Mouse (Mus musculus) MEL (cell line): ENCODE data around the gene Agbl1. TPM values are rescaled to one million over a fixed set of nuclear protein-coding genes. Genes with fewer than 3 reads are reported as not detected.

Experiments used
- DNase-seq: peaks from one replicate; pipeline ENCODE4 v3.0.0; 2011; ENCODE audit warnings: low read depth, low spot score
- H3K27ac ChIP-seq: 2 replicates; pipeline ENCODE4 v1.5.1; 2012; ENCODE audit warnings: low read depth, mild to moderate bottlenecking, control low read depth, low read length, moderate library complexity; ENCODE audit not compliant: control insufficient read depth
- H3K27me3 ChIP-seq, 2 experiments: fragments of 150-350 bp in 1 of 2; sonication (generic) in 1 of 2; 2 replicates each; pipeline ENCODE4 v1.6.1; 2012; ENCODE audit warnings: low read length in 2 of 2, mild to moderate bottlenecking in 2 of 2, improper control_type of control experiment in 1 of 2, moderate library complexity in 1 of 2; ENCODE audit not compliant: insufficient read depth in 2 of 2, control insufficient read depth in 1 of 2
- H3K36me3 ChIP-seq, 2 experiments: 2 replicates each; pipeline ENCODE4 v1.6.1; 2012 to 2014; ENCODE audit warnings: low read length in 2 of 2, improper control_type of control experiment in 1 of 2, inconsistent platforms in 1 of 2, mild to moderate bottlenecking in 1 of 2; ENCODE audit not compliant: insufficient read depth in 2 of 2, control insufficient read depth in 1 of 2
- H3K4me1 ChIP-seq, 2 experiments: fragments of 150-350 bp in 1 of 2; sonication (generic) in 1 of 2; 2 replicates each; pipeline ENCODE4 v1.6.1; 2012; ENCODE audit warnings: low read length in 2 of 2, improper control_type of control experiment in 1 of 2, mild to moderate bottlenecking in 1 of 2; ENCODE audit not compliant: insufficient read depth in 2 of 2, control insufficient read depth in 1 of 2
- H3K4me3 ChIP-seq, 2 experiments: fragments of 150-350 bp in 1 of 2; sonication (generic) in 1 of 2; 2 replicates each; pipeline ENCODE4 v1.5.1; 2012; ENCODE audit warnings: low read depth in 2 of 2, low read length in 2 of 2, mild to moderate bottlenecking in 2 of 2, moderate library complexity in 2 of 2, control low read depth in 1 of 2, improper control_type of control experiment in 1 of 2; ENCODE audit not compliant: control insufficient read depth in 1 of 2, insufficient read depth in 1 of 2
- H3K79me2 ChIP-seq: 2 replicates; pipeline ENCODE4 v1.6.1; 2012; ENCODE audit warnings: mild to moderate bottlenecking, low read length, moderate library complexity; ENCODE audit not compliant: control insufficient read depth, poor library complexity, insufficient read depth
- H3K9ac ChIP-seq: 2 replicates; pipeline ENCODE4 v1.6.1; 2012; ENCODE audit warnings: low read depth, mild to moderate bottlenecking, control low read depth, low read length, moderate library complexity; ENCODE audit not compliant: control insufficient read depth, poor library complexity, severe bottlenecking
- H3K9me3 ChIP-seq: fragments of 150-350 bp; sonication (generic); replicated peaks from 2 replicates; pipeline ENCODE4 v1.6.1; 2012; ENCODE audit warnings: mild to moderate bottlenecking, low read length, improper control_type of control experiment, moderate library complexity; ENCODE audit not compliant: insufficient read depth
- CHD1 ChIP-seq: IDR thresholded peaks from 2 replicates; pipeline ENCODE4 v1.6.1; 2012; ENCODE audit warnings: low read depth, mild to moderate bottlenecking, inconsistent platforms, low read length, improper control_type of control experiment
- E2F4 ChIP-seq: IDR thresholded peaks from 2 replicates; pipeline ENCODE4 v1.6.1; 2011; ENCODE audit warnings: low read depth, low read length, improper control_type of control experiment, borderline replicate concordance
- ELF1 ChIP-seq: IDR thresholded peaks from 2 replicates; pipeline ENCODE4 v1.6.1; 2014; ENCODE audit warnings: low read depth, mild to moderate bottlenecking, inconsistent platforms, low read length, improper control_type of control experiment, moderate library complexity
- ETS1 ChIP-seq: IDR thresholded peaks from 2 replicates; pipeline ENCODE4 v1.6.1; 2012; ENCODE audit warnings: low read depth, mild to moderate bottlenecking, inconsistent platforms, low read length, improper control_type of control experiment, moderate library complexity
- GABPA ChIP-seq: IDR thresholded peaks from 2 replicates; pipeline ENCODE4 v1.6.1; 2012; ENCODE audit warnings: low read depth, mild to moderate bottlenecking, inconsistent platforms, low read length, improper control_type of control experiment, moderate library complexity
- JUND ChIP-seq: IDR thresholded peaks from 2 replicates; pipeline ENCODE4 v1.6.1; 2011; ENCODE audit warnings: low read depth, mild to moderate bottlenecking, improper control_type of control experiment, low read length
- KAT2A ChIP-seq: conservative IDR thresholded peaks from 2 replicates; pipeline ENCODE4 v1.6.1; 2012; ENCODE audit warnings: low read depth, low read length, improper control_type of control experiment, inconsistent platforms
- MAZ ChIP-seq: IDR thresholded peaks from 2 replicates; pipeline ENCODE4 v1.6.1; 2012; ENCODE audit warnings: low read depth, mild to moderate bottlenecking, inconsistent platforms, low read length, improper control_type of control experiment
- MEF2A ChIP-seq: IDR thresholded peaks from 2 replicates; pipeline ENCODE4 v1.6.1; 2014; ENCODE audit warnings: low read depth, mild to moderate bottlenecking, inconsistent platforms, low read length, improper control_type of control experiment; ENCODE audit not compliant: poor library complexity, insufficient replicate concordance, severe bottlenecking; ENCODE audit errors: extremely low read depth
- MXI1 ChIP-seq: IDR thresholded peaks from 2 replicates; pipeline ENCODE4 v1.6.1; 2011; ENCODE audit warnings: mild to moderate bottlenecking, low read depth, low read length, improper control_type of control experiment
- NELFE ChIP-seq: IDR thresholded peaks from 2 replicates; pipeline ENCODE4 v1.6.1; 2011; ENCODE audit warnings: low read depth, low read length, improper control_type of control experiment
- POLR2AphosphoS5 ChIP-seq: IDR thresholded peaks from 2 replicates; pipeline ENCODE4 v1.6.1; 2012; ENCODE audit warnings: low read depth, borderline replicate concordance, mild to moderate bottlenecking, inconsistent platforms, low read length, moderate library complexity, mixed read lengths
- RCOR1 ChIP-seq: IDR thresholded peaks from 2 replicates; pipeline ENCODE4 v1.6.1; 2012; ENCODE audit warnings: low read depth, mild to moderate bottlenecking, inconsistent platforms, low read length, improper control_type of control experiment
- SIN3A ChIP-seq: IDR thresholded peaks from 2 replicates; pipeline ENCODE4 v1.6.1; 2012; ENCODE audit warnings: low read length, improper control_type of control experiment, inconsistent platforms
- SMC3 ChIP-seq: IDR thresholded peaks from 2 replicates; pipeline ENCODE4 v1.6.1; 2011; ENCODE audit warnings: low read depth, low read length, improper control_type of control experiment
- TCF12 ChIP-seq: IDR thresholded peaks from 2 replicates; pipeline ENCODE4 v1.6.1; 2014; ENCODE audit warnings: low read depth, mild to moderate bottlenecking, inconsistent platforms, low read length, improper control_type of control experiment, moderate library complexity
- USF1 ChIP-seq: IDR thresholded peaks from 2 replicates; pipeline ENCODE4 v1.6.1; 2014; ENCODE audit warnings: low read depth, mild to moderate bottlenecking, inconsistent platforms, low read length, improper control_type of control experiment, moderate library complexity
- USF2 ChIP-seq, 2 experiments: IDR thresholded peaks; 2 replicates each; pipeline ENCODE4 v1.6.1; 2011 to 2012; ENCODE audit warnings: improper control_type of control experiment in 2 of 2, low read length in 2 of 2, borderline replicate concordance in 1 of 2, inconsistent platforms in 1 of 2, low read depth in 1 of 2, mild to moderate bottlenecking in 1 of 2; ENCODE audit not compliant: insufficient read depth in 1 of 2
- ZC3H11A ChIP-seq: IDR thresholded peaks from 2 replicates; pipeline ENCODE4 v1.6.1; 2012; ENCODE audit warnings: low read depth, mild to moderate bottlenecking, inconsistent platforms, low read length, improper control_type of control experiment
- ZKSCAN1 ChIP-seq: IDR thresholded peaks from 2 replicates; pipeline ENCODE4 v1.6.1; 2012; ENCODE audit warnings: low read depth, mild to moderate bottlenecking, inconsistent platforms, low read length, improper control_type of control experiment, moderate library complexity
- ZNF384 ChIP-seq: IDR thresholded peaks from 2 replicates; pipeline ENCODE4 v1.6.1; 2012; ENCODE audit warnings: low read depth, mild to moderate bottlenecking, inconsistent platforms, low read length, improper control_type of control experiment
- polyA plus RNA-seq, 2 experiments: library from polyadenylated mRNA; stranded (reverse) in 1 of 2; unstranded in 1 of 2; fragments of >175 nt in 1 of 2; fragments of >200 nt in 1 of 2; gene quantifications; 2 replicates each; pipeline versions ENCODE4 v1.2.1 to v1.2.4; 2012; ENCODE audit warnings: low replicate concordance in 2 of 2, low read depth in 1 of 2; ENCODE audit not compliant: insufficient read length in 2 of 2, insufficient read depth in 1 of 2, missing spikeins in 1 of 2
- total RNA-seq: library from RNA; depleted of rRNA; stranded (reverse); fragments of 300-350 nt; gene quantifications from 2 replicates; pipeline ENCODE4 v1.2.3, GENCODE M21; 2012

Gene Agbl1
- total and polyA plus RNA-seq, 3 experiments = not detected

DNA sequence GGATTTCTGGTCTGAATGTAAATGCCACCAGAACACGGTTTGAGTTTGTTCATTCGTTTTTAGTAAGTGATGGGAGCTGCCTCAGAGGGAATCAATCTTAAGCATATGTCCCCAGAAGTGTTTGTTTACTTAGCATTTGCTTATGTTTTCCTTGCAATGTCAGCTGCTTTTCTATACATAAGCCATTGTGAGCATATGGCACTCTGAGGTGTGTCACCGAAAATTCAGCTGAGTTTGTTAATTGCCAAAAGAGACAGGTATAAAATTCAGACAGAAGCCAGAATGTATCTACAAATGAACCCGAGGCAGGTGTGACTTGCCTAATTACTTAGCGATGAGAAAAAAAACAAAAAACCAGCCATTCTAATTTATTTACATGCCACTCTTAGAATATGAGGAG, 257.8 kb downstream of the Agbl1 start:
- no peaks in the 10 kb centered on the region for H3K4me1 ChIP-seq
- no peak for DNase-seq
- H3K4me3 ChIP-seq = no peak overlapping the region
- H3K27me3 ChIP-seq = no peaks in the 10 kb centered on the region
- H3K36me3 ChIP-seq = no peaks in the 10 kb centered on the region
- H3K9me3 ChIP-seq = no peaks in the 10 kb centered on the region
- no peak overlapping the region for H3K27ac ChIP-seq
- H3K79me2 ChIP-seq = no peaks in the 10 kb centered on the region
- no peak for TF ChIP-seq USF1
- TF ChIP-seq POLR2AphosphoS5 = no peak
- no peak for TF ChIP-seq ZKSCAN1
- TF ChIP-seq USF2 (IDR thresholded peaks at IDR 0.05; ENCODE audit: borderline replicate concordance in 1 of 2, insufficient read depth in 1 of 2, low read depth in 1 of 2, low read length in 2 of 2) = no peak
- TF ChIP-seq ELF1 = no peak
- TF ChIP-seq ZC3H11A = no peak
- TF ChIP-seq RCOR1 = no peak
- no peak for TF ChIP-seq NELFE
- no peak for TF ChIP-seq JUND
- H3K9ac ChIP-seq = no peak overlapping the region

DNA sequence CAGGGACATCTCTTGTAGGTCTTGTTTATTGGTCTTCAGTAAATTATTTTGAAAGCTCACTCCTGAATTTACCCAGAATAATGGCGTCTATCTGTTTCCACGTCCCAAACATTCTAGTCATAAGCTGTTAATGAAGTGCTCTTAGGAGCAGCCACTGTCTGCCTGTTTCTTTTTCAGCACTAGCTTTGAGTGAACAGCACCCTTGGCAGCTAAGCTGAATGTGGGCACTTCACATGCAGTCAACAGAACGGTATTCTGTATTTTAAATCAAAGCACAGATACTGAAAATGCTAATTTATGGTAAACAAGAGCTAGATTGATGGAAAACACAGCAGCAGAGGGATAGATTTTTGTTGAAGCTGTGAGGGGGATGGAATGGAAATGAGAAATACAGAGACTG, 294.6 kb downstream of the Agbl1 start:
- Histone ChIP-seq H3K27ac (no peak overlapping the region), H3K9me3 (no peaks in the 10 kb centered on the region), H3K79me2 (no peaks in the 10 kb centered on the region), H3K9ac (no peak overlapping the region), H3K27me3 (no peaks in the 10 kb centered on the region), H3K4me1 (no peaks in the 10 kb centered on the region), H3K4me3 (no peak overlapping the region), H3K36me3 (no peaks in the 10 kb centered on the region)
- TF ChIP-seq E2F4 = no peak
- TF ChIP-seq MEF2A = no peak
- TF ChIP-seq SIN3A = no peak
- TF ChIP-seq NELFE = no peak
- DNase-seq = peak; percentile 2

DNA sequence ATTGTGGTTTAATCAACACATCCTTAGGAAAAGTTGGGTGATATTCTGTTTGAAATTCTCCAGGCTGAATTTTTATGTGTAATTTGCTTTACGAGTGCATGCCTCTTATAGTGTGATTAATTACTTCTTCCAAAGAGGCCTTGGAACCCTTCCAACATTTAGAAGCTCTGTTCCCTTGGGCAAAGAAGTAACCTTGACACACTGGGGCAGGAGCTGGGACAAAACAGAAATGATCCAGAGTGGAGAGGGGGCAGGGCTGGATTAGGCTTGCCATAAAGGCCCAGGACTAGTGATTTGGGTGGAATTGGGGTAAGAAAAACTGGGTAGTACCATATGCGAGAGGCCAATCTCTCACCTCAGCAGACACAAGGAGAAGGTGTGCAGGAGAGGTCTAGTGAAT, 316.8 kb downstream of the Agbl1 start:
- DNase-seq = no peak
- Histone ChIP-seq H3K4me1 (no peaks in the 10 kb centered on the region), H3K27ac (no peak overlapping the region), H3K9ac (no peak overlapping the region), H3K4me3 (no peak overlapping the region), H3K79me2 (no peaks in the 10 kb centered on the region), H3K36me3 (no peaks in the 10 kb centered on the region), H3K9me3 (no peaks in the 10 kb centered on the region), H3K27me3 (no peaks in the 10 kb centered on the region)
- TF ChIP-seq MXI1 (no peak), JUND (no peak), ZNF384 (no peak), MAZ (no peak), ETS1 (no peak), KAT2A (no peak), TCF12 (no peak), CHD1 (no peak), GABPA (no peak), SIN3A (no peak), USF2 (IDR thresholded peaks at IDR 0.05; ENCODE audit: borderline replicate concordance in 1 of 2, insufficient read depth in 1 of 2, low read depth in 1 of 2, low read length in 2 of 2) (no peak), MEF2A (no peak), SMC3 (no peak), USF1 (no peak)
